Mouse (Mus musculus) forebrain, embryonic 15.5 days (tissue): ENCODE measurements at regions not wholly inside any gene's neighbourhood (a gene's known extent, or its start where the extent isn't known, plus 50 kb on each side); places are given as distances from the start of the nearest gene placed in this dataset.

Experiments
- ATAC-seq: fragments of 200-750 bp; cut with Nextera tagmentation; replicated peaks from 2 replicates; pipeline ENCODE4 v1.8.0; 2017; ENCODE audit warnings: mild to moderate bottlenecking, moderate TSS enrichment, moderate library complexity
- H3K27ac ChIP-seq: fragments of 300-500 bp; sonication (generic); replicated peaks from 2 replicates; pipeline ENCODE4 v1.5.1; 2015; ENCODE audit warnings: mild to moderate bottlenecking, inconsistent platforms
- H3K27me3 ChIP-seq: fragments of 300-500 bp; sonication (generic); 2 replicates; pipeline ENCODE4 v1.6.1; 2015; ENCODE audit warnings: inconsistent platforms
- H3K36me3 ChIP-seq: fragments of 300-500 bp; sonication (generic); 2 replicates; pipeline ENCODE4 v1.6.1; 2015; ENCODE audit warnings: mild to moderate bottlenecking, inconsistent platforms
- H3K4me1 ChIP-seq: fragments of 300-500 bp; sonication (generic); 2 replicates; pipeline ENCODE4 v1.6.1; 2015; ENCODE audit warnings: inconsistent platforms
- H3K4me2 ChIP-seq: fragments of 300-500 bp; sonication (generic); replicated peaks from 2 replicates; pipeline ENCODE4 v1.6.1; 2015; ENCODE audit warnings: mild to moderate bottlenecking, inconsistent platforms
- H3K4me3 ChIP-seq: fragments of 300-500 bp; sonication (generic); 2 replicates; pipeline ENCODE4 v1.5.1; 2015; ENCODE audit warnings: mild to moderate bottlenecking, inconsistent platforms
- H3K9ac ChIP-seq: fragments of 300-500 bp; sonication (generic); replicated peaks from 2 replicates; pipeline ENCODE4 v1.6.1; 2015; ENCODE audit warnings: mild to moderate bottlenecking, inconsistent platforms
- H3K9me3 ChIP-seq: fragments of 300-500 bp; sonication (generic); 2 replicates; pipeline ENCODE4 v1.6.1; 2016; ENCODE audit warnings: inconsistent platforms
- WGBS: fragments of 180-500 bp; shearing (Covaris S2); methylation state at CpG from one replicate; pipeline ENCODE4 v1.1.7; 2015; ENCODE audit warnings: mixed read lengths; 5-methylcytosine and 5-hydroxymethylcytosine counted together

- no peaks in the 10 kb centered on the region for H3K4me1 ChIP-seq
- H3K4me2 ChIP-seq: no peak overlapping the region
- H3K27ac ChIP-seq: no peak overlapping the region
- no peaks in the 10 kb centered on the region for H3K36me3 ChIP-seq
- no peaks in the 10 kb centered on the region for H3K9me3 ChIP-seq
- H3K9ac ChIP-seq: no peak overlapping the region
- WGBS: 65% methylated on average over 1 of the region's 1 CpGs
- no peak overlapping the region for H3K4me3 ChIP-seq
- ATAC-seq: no peak
- H3K27me3 ChIP-seq: no peaks in the 10 kb centered on the region
These were observed 247.9 kb upstream of the Zc3h15 start for GRCm38 (mm10) chr2:83396307-83396706.

GRCm38 (mm10) chr2:83396820-83397609 lies 247.2 kb upstream of the Zc3h15 start:
- no peak overlapping the region for H3K27ac ChIP-seq
- no peak overlapping the region for H3K9ac ChIP-seq
- ATAC-seq: peak; percentile 66
- no peaks in the 10 kb centered on the region for H3K4me1 ChIP-seq
- H3K4me2 ChIP-seq: no peak overlapping the region
- H3K36me3 ChIP-seq: no peaks in the 10 kb centered on the region
- WGBS: 6% methylated on average over 2 of the region's 2 CpGs
- H3K4me3 ChIP-seq: no peak overlapping the region
- H3K9me3 ChIP-seq: no peaks in the 10 kb centered on the region
- H3K27me3 ChIP-seq: no peaks in the 10 kb centered on the region

GRCm38 (mm10) chr2:83442739-83443138 lies 201.5 kb upstream of the Zc3h15 start:
- 63% methylated on average over 5 of the region's 5 CpGs for WGBS
- H3K4me2 ChIP-seq: no peak overlapping the region
- no peak for ATAC-seq
- H3K27me3 ChIP-seq: no peaks in the 10 kb centered on the region
- no peak overlapping the region for H3K4me3 ChIP-seq
- no peaks in the 10 kb centered on the region for H3K36me3 ChIP-seq
- no peak overlapping the region for H3K27ac ChIP-seq
- no peak overlapping the region for H3K9ac ChIP-seq
- H3K9me3 ChIP-seq: no peaks in the 10 kb centered on the region
- no peaks in the 10 kb centered on the region for H3K4me1 ChIP-seq

GRCm38 (mm10) chr2:83451378-83451777 lies 192.9 kb upstream of the Zc3h15 start:
- no peak overlapping the region for H3K4me3 ChIP-seq
- ATAC-seq: no peak
- no peaks in the 10 kb centered on the region for H3K4me1 ChIP-seq
- no peak overlapping the region for H3K27ac ChIP-seq
- H3K36me3 ChIP-seq: no peaks in the 10 kb centered on the region
- H3K9ac ChIP-seq: no peak overlapping the region
- no peaks in the 10 kb centered on the region for H3K27me3 ChIP-seq
- WGBS: 90% methylated on average over 4 of the region's 4 CpGs
- no peaks in the 10 kb centered on the region for H3K9me3 ChIP-seq
- no peak overlapping the region for H3K4me2 ChIP-seq
